Mouse (Mus musculus): ENCODE measurements around the gene Dph2. TPM values are rescaled to one million over a fixed set of nuclear protein-coding genes. Genes with fewer than 3 reads are reported as not detected.
A peak's percentile ranks its signal among the peaks of the same experiment; 100 is the strongest.

Gene Dph2
- polyA plus RNA-seq (2011; ENCODE audit: insufficient read length, low read depth, missing spikeins): 6.6 and 10.0 TPM in 2 replicates

DNA sequence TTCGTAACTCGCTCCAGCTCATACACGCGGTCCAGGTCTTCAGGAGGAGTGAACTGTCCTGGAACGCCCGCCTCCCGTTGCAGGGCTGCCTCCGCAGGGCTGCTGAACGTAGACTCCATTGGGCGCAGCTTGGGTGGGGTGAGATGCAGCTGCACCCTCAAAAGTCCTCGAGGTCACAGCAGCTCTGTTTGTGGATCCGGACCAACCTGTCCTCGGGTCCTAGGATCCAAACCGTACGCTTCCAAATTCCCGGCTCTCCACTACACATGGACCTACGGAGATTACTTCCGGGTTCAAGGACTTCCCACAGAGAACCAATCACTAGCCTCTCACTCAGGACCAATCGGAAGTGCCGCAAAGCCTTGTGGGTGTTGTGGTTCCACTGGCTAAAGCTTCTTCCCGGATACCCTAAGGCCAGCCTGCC, at the start of gene Dph2:
Gene Dph2, minus strand, starts transcription at position 295 of the 424 bp plus-strand sequence.
- Histone ChIP-seq H3K4me3 (ENCODE audit: insufficient read depth, low read length) (peak within 1 kb of the TSS; percentile 92), H3K4me1 (ENCODE audit: control insufficient read depth, insufficient read depth, low read length) (no peaks in the 10 kb centered on the region), H3K27ac (ENCODE audit: insufficient read depth, low read length) (no peak within 1 kb of the TSS)
- TF ChIP-seq POLR2A (IDR thresholded peaks at IDR 0.05; ENCODE audit: low read depth, low read length) (peak; percentile 48; the same call in 1 of the 2 replicates), CTCF (IDR thresholded peaks at IDR 0.05; ENCODE audit: borderline replicate concordance, insufficient read depth, low read length) (no peak)

DNA sequence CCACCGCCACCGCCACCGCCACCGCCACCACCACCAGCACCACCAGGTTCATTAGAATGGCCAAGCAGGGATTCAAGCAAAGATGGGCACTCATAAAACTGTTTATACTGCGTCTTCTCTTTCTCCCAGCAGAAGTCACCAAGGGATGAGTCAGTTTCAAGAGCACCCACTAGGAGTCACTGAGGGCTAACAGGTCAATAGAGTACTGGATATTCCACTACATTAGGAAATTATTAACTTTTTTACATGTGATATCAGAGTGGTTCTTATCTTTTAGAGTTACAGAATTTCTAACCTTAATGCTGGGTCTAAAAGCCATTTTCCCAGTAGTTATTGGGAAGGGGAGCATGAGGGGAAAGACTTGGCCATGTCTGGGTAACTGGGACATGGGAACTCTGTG, 45.1 kb upstream of the Dph2 start:
- Histone ChIP-seq H3K27ac (ENCODE audit: insufficient read depth, low read length) (no peak overlapping the region), H3K4me1 (ENCODE audit: control insufficient read depth, insufficient read depth, low read length) (peaks cover 9% of the 10 kb centered on the region; the same call in 1 of the 2 replicates), H3K4me3 (ENCODE audit: insufficient read depth, low read length) (no peak overlapping the region)
- TF ChIP-seq CTCF (IDR thresholded peaks at IDR 0.05; ENCODE audit: borderline replicate concordance, insufficient read depth, low read length) (no peak), POLR2A (IDR thresholded peaks at IDR 0.05; ENCODE audit: low read depth, low read length) (no peak)

DNA sequence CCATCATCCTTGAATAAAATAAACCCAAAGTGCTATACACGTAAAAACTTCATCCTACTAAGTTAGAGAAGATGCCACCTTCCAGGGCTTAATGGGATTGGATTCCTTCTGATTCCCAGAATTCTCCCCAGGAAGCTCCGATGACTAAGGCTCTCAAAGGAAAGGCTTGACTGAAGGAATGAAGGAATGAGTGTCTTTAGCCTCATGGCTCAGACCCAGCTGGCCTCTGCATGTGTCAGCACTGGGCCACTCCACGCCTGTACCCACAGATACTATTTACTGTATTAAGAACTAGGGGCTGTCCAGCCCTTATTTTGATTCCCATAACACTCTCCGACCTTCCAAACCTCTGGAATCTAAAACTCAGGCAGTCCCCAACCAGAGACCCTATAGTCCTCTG, 42.2 kb upstream of the Dph2 start:
- Histone ChIP-seq H3K4me1 (ENCODE audit: control insufficient read depth, insufficient read depth, low read length) (peaks cover 9% of the 10 kb centered on the region; the same call in 1 of the 2 replicates), H3K27ac (ENCODE audit: insufficient read depth, low read length) (peak overlapping the region; percentile 85)
- TF ChIP-seq CTCF (IDR thresholded peaks at IDR 0.05; ENCODE audit: borderline replicate concordance, insufficient read depth, low read length) (no peak), POLR2A (IDR thresholded peaks at IDR 0.05; ENCODE audit: low read depth, low read length) (no peak)

DNA sequence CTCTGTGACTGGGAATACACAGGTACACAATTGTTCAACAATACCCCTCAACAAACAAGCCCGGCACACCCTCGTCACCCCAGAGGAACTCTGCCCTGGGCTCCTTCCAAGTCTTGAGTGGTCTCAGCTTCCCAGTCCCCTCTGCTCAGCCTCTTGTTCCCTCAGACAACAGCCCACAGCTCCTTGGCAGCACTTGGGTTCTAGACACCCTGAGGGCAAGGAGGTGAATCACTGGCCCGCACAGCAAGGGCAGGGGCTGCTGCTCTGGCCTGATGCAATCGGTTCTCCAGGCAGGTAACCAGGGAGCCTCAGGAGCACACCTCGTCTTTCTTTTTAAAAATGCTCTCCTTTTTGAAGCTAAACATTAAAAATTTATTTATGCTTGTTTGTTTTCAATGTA, 41.4 kb upstream of the Dph2 start:
- peak overlapping the region; percentile 54; the same call in 1 of the 2 replicates for H3K27ac ChIP-seq (ENCODE audit: insufficient read depth, low read length)
- no peak overlapping the region for H3K4me3 ChIP-seq (ENCODE audit: insufficient read depth, low read length)
- TF ChIP-seq CTCF (IDR thresholded peaks at IDR 0.05; ENCODE audit: borderline replicate concordance, insufficient read depth, low read length) (no peak), POLR2A (IDR thresholded peaks at IDR 0.05; ENCODE audit: low read depth, low read length) (no peak)
- peaks cover 9% of the 10 kb centered on the region; the same call in 1 of the 2 replicates for H3K4me1 ChIP-seq (ENCODE audit: control insufficient read depth, insufficient read depth, low read length)

More for the DNA sequence above, 42.2 kb upstream of the Dph2 start:
- no peak overlapping the region for H3K4me3 ChIP-seq (ENCODE audit: insufficient read depth, low read length)

DNA sequence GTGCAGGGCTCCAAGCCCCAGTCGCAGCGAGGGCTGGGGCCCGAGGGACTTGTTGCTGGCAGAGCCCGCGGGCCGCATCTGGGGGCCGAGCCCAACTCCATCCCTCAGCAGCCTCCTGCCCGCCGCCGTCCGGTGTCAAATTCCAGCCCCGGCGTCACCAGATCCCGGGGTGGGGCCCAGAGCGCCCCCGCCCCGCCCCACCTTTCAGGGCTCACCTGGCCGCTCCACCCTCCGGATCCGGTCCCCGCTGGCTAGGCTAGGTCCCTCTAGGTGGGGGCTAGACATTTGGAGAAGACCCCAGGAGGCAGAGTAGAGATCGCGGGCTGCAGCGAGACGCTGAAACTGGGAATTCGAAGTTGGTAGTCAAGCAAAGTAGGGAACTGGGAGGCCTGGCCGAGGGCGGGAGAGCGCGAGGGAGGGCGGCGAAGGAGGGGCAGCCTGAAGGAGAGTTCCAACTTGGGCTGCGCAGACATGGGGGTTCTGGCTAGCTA, 37.6 kb upstream of the Dph2 start, which contains the start of gene Artn:
Gene Artn, minus strand, starts transcription at position 373 of the 491 bp plus-strand sequence.
- TF ChIP-seq POLR2A (IDR thresholded peaks at IDR 0.05; ENCODE audit: low read depth, low read length) (0 out of 2 replicates have a peak, but pooled peaks have one; percentile 31), CTCF (IDR thresholded peaks at IDR 0.05; ENCODE audit: borderline replicate concordance, insufficient read depth, low read length) (no peak)
- H3K27ac ChIP-seq (ENCODE audit: insufficient read depth, low read length): 0 out of 2 replicates have a peak within 1 kb of the TSS, but pooled peaks have one; percentile 2
- H3K4me3 ChIP-seq (ENCODE audit: insufficient read depth, low read length): peak within 1 kb of the TSS; percentile 16
- H3K4me1 ChIP-seq (ENCODE audit: control insufficient read depth, insufficient read depth, low read length): peaks cover 8% of the 10 kb centered on the region; the same call in 1 of the 2 replicates

DNA sequence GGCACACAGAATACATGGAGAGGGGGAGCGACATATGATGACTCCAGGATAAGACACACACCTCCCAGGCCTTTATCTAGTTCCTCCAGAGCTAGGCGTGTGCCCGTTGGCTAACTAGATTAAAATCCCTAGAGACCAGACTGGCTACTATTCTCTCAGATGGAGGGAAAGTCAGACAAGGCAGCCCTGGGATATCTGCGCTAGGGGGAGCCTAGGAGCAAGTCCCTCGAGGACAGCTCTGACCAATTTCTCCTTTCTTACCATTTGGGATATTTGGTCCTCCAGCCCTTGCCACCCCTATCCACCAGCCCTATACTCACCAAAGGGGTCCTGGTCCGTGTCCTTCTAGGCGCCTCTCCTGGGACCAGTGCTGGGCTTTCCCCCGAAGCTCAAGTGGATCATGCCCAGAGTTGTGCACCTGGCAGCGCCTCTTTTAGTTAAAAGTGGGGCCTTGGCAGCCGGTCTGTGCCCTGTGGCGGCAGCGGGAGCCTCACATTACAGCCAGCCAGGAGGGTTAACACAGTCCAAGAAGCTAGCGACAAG, 36.9 kb upstream of the Dph2 start:
- Histone ChIP-seq H3K4me3 (ENCODE audit: insufficient read depth, low read length) (peak overlapping the region; percentile 9; the same call in 1 of the 2 replicates), H3K4me1 (ENCODE audit: control insufficient read depth, insufficient read depth, low read length) (peaks cover 2% of the 10 kb centered on the region; the same call in 1 of the 2 replicates), H3K27ac (ENCODE audit: insufficient read depth, low read length) (0 out of 2 replicates have a peak overlapping the region, but pooled peaks have one; percentile 2)
- peak; percentile 47; the same call in 1 of the 2 replicates for TF ChIP-seq CTCF (IDR thresholded peaks at IDR 0.05; ENCODE audit: borderline replicate concordance, insufficient read depth, low read length)
- no peak for TF ChIP-seq POLR2A (IDR thresholded peaks at IDR 0.05; ENCODE audit: low read depth, low read length)

DNA sequence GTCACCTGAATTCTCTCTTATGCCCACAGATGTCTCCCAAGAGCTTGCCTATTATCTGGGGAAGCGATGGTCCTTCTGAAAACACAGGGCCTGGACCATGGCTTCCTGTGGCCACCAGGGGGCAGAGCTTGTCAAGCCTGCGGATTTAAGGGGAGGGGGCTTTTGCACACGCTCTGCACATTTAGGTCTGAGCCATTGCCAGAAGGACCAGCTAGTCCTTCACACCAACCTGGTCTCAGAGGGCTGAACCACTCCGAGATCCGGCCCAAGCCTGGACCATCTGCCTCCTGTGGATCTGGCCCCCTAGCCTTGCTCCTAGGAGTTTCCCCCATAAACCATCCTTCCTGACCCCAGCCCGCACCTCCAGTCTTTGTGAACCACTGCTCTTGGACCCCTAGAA, 36.4 kb upstream of the Dph2 start:
- H3K4me3 ChIP-seq (ENCODE audit: insufficient read depth, low read length): no peak overlapping the region
- no peaks in the 10 kb centered on the region for H3K4me1 ChIP-seq (ENCODE audit: control insufficient read depth, insufficient read depth, low read length)
- H3K27ac ChIP-seq (ENCODE audit: insufficient read depth, low read length): no peak overlapping the region
- peak; percentile 47; the same call in 1 of the 2 replicates for TF ChIP-seq CTCF (IDR thresholded peaks at IDR 0.05; ENCODE audit: borderline replicate concordance, insufficient read depth, low read length)
- TF ChIP-seq POLR2A (IDR thresholded peaks at IDR 0.05; ENCODE audit: low read depth, low read length): no peak

DNA sequence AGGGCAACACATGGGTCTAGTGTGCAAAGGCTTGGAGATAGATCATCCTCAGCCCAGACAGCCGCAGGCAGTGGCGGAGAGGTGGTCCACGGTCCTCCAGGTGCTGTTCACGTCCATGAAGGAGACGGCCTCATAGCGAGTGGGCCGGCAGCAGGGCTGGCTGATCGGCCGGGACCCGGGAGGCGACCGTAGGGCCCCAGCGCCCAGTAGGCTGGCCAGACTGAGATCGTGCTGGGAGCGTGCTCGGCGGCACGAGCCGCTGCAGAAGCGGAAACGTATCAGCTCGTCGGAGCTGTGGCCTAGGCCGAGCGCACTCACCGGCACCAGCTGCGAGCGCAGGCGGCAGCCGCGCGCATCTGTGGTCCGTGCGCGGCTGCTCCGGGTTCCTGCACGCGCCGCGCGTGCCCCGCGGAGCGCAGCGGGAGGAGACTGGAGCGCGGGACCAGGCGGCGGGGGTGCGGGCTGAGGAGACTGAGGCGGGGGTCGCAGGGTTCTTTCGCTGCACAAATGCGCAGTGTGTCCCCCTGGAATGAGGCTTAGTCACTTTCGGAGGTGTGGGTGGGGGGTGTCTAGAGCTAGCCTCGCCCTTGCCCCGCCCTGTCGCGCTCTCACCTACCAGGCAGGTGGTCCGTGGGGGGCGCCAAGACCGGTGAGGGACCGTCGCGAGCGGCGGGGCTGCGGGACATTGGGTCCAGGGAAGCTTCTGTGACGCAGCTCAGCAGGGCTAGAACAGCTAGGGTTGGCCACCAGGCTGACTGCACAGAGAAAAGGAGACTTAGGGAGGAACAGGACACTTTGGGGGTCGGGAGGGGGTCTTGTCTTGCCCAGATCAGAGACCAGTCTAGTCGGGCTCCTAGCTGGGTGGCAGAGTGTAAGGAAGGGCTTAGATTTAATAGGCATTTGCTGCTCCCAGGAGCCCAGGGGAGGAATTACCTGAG, 35.0 kb upstream of the Dph2 start:
- peak overlapping the region; percentile 11; the same call in 1 of the 2 replicates for H3K4me3 ChIP-seq (ENCODE audit: insufficient read depth, low read length)
- no peaks in the 10 kb centered on the region for H3K4me1 ChIP-seq (ENCODE audit: control insufficient read depth, insufficient read depth, low read length)
- TF ChIP-seq CTCF (IDR thresholded peaks at IDR 0.05; ENCODE audit: borderline replicate concordance, insufficient read depth, low read length) (no peak), POLR2A (IDR thresholded peaks at IDR 0.05; ENCODE audit: low read depth, low read length) (no peak)
- H3K27ac ChIP-seq (ENCODE audit: insufficient read depth, low read length): no peak overlapping the region

DNA sequence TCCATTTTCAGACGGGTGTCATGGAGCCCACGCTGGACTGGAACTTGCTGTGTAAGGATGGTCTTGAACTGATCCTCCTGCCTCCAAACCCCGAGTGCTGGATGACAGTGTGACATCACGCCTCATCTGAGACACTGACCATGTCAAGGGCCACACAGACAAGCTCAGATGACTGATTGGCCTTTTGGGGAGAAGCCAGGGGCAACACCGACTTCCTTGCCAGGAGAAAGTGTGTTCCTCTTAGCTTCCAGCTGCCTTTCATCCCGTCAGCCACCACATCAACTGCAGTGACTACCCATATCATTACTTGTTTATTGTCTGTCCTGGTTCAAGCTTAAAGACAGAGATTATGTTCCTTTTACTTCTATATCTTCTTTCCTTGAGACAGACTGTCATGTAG, 33.1 kb upstream of the Dph2 start:
- no peaks in the 10 kb centered on the region for H3K4me1 ChIP-seq (ENCODE audit: control insufficient read depth, insufficient read depth, low read length)
- no peak overlapping the region for H3K4me3 ChIP-seq (ENCODE audit: insufficient read depth, low read length)
- H3K27ac ChIP-seq (ENCODE audit: insufficient read depth, low read length): no peak overlapping the region
- TF ChIP-seq CTCF (IDR thresholded peaks at IDR 0.05; ENCODE audit: borderline replicate concordance, insufficient read depth, low read length): no peak
- no peak for TF ChIP-seq POLR2A (IDR thresholded peaks at IDR 0.05; ENCODE audit: low read depth, low read length)
